Mouse (Mus musculus) Patski (cell line): ENCODE results near the gene H2al1a. TPM values are rescaled to one million over a fixed set of nuclear protein-coding genes. Genes with fewer than 3 reads are reported as not detected.
"Not testable (repeated sequence)": the region's sequence is repeated elsewhere in the genome, so short reads cannot be mapped to it uniquely, and the experiment has no call there.

ENCODE experiments used
- ATAC-seq: fragments of 100-300 bp; one replicate; pipeline ENCODE4 v1.8.0; 2021
- CTCF ChIA-PET: fragments of 350-600 bp; sonication (Branson Sonifier 250); formaldehyde crosslinking; loops from one replicate; lab custom pipeline; 2022; ENCODE audit warnings: inconsistent platforms; lab: Charles Lee
- POLR2A ChIA-PET: fragments of 350-600 bp; sonication (Branson Sonifier 250); formaldehyde crosslinking; loops from one replicate; lab custom pipeline; 2022; ENCODE audit warnings: antibody characterized with exemption, inconsistent platforms; lab: Charles Lee
- DNase-seq: peaks from one replicate; pipeline ENCODE4 v3.0.0-alpha.2; 2011; ENCODE audit warnings: low read depth, low spot score
- H3K27me3 ChIP-seq: fragments of 371-371 bp; one replicate; pipeline ENCODE4 v1.5.1; 2021
- CTCF ChIP-seq: fragments of 100-300 bp; IDR thresholded peaks from one replicate; pipeline ENCODE4 v1.5.1; 2021
- in situ Hi-C: fragments of 300-500 bp; cut with MboI; formaldehyde crosslinking; loops from 3 replicates; pipeline ENCODE4 v1.11.1; 2018; ENCODE audit warnings: low pct_unique_long_range_greater_than_20kb, mixed read lengths
- polyA plus RNA-seq: library from polyadenylated mRNA; unstranded; gene quantifications from one replicate; pipeline ENCODE4 v1.2.3, GENCODE M21; 2021

Gene H2al1a
- polyA plus RNA-seq, result not detected

- DNase-seq, POLR2A ChIA-PET, CTCF ChIA-PET: not testable (repeated sequence)
Observed at GRCm38 (mm10) chrX:11298957-11299356, at the start of gene H2al1a. Gene H2al1a (plus strand): TSS chrX:11299257.

DNA sequence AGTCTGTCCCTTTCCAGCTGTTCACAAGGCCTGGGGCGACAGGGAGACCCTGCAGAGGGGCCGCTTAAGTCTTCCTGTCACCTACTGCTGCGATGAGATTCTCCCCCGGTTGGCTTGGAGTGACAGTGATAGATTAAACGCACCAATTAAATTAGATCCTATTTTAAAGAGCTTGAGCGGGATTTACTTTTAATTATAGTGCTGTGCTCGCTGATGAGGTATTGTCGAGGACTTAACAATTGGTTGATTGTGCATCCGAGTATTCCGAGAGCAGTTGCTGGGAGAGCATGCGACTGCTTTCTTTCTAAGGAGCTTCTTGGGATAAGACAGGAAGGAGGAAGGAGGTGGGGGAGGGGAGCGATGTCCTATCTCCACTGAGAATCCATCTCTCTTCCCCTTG is 48.9 kb upstream of the H2al1a start:
- H3K27me3 ChIP-seq, result peaks cover 9% of the 10 kb centered on the region
- ATAC-seq (no peak), DNase-seq (no peak)
- ChIA-PET POLR2A (no interaction called here), CTCF (no interaction called here)
- TF ChIP-seq CTCF, result no peak
- in situ Hi-C loops, result no loop called here

More at GRCm38 (mm10) chrX:11298957-11299356, at the start of gene H2al1a:
- in situ Hi-C loops, ATAC-seq: not testable (repeated sequence)
- H3K27me3 ChIP-seq, result peaks cover 14% of the 10 kb centered on the region

DNA sequence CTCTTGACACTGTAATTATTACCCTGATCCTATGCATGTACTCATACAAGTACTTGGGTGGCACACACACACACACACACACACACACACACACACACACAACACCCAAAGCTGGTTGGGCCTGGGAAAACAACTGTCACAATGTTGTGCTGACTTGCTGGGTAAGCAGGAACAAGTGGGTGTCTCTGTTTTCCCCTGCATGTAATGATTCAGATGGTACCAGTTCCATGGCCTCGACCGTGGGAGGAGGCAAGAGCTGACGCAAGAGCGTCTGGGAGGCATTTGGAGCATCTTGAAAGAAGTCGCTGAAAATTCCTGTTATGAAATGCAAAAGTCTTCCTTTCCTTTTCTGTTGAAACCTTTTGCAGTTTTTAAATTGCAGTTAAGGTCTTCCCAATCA is 45.0 kb upstream of the H2al1a start:
- no peak for ATAC-seq
- TF ChIP-seq CTCF, result no peak
- in situ Hi-C loops, result no loop called here
- no peak for DNase-seq
- ChIA-PET CTCF (interaction anchor here (0.7 kb wide), 1 partner anchor 9 kb away, joined by 4 read pairs; no protein-coding TSS in a partner anchor), POLR2A (interaction anchor here (0.7 kb wide), 2 partner anchors 896 to 1193 kb away, joined by 3 read pairs; no protein-coding TSS in a partner anchor)
- peaks cover 3% of the 10 kb centered on the region for H3K27me3 ChIP-seq

GRCm38 (mm10) chrX:11254521-11255207 is 44.4 kb upstream of the H2al1a start:
- no peak for ATAC-seq
- in situ Hi-C loops, result no loop called here

DNA sequence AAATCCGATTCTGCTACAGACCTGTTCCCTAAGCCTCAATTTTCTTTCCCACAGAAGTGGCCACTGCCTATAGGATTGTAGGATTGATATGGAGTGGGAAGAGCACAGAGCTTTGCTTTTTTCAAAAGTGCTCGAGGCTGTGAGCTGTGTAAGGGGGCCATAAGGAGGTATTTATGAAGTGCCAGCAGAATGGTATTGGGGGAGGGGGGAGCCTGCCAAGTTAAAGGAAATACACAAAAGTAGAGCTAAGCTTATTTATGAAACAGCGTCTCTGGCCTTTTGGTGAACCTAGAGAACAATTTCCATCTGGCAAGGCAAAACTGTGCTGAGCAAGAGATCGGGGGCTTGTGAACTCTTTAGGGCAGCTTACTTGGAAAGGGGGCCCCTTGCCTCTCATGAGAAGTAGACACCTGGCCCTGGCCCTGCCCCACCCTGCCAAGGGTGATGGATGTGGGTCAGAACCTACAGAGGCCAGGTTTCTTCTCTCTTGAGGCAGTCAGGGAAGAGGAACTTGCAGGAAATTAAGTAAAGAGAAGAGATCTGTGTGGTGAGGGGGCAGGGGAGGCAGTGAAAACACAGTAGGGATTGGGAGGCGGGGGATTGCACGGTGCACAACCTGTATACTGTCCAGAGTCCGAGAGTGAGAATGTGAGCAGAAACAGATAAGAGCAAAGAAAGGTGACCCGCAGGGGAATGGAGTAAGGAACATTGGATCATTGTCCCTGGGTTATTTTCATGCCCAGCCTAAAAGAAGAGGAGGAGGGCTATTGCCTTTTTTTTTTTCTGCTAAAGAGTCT is 43.3 kb upstream of the H2al1a start:
- peaks cover 6% of the 10 kb centered on the region for H3K27me3 ChIP-seq
- ChIA-PET CTCF (no interaction called here), POLR2A (no interaction called here)
- no peak for TF ChIP-seq CTCF
- in situ Hi-C loops, result no loop called here
- ATAC-seq, result no peak
- no peak for DNase-seq

More at GRCm38 (mm10) chrX:11254521-11255207, 44.4 kb upstream of the H2al1a start:
- no peak for TF ChIP-seq CTCF
- POLR2A ChIA-PET, result interaction anchor here (0.7 kb wide), 2 partner anchors 895 to 1193 kb away, joined by 3 read pairs; no protein-coding TSS in a partner anchor
- no peak for DNase-seq
- peaks cover 3% of the 10 kb centered on the region for H3K27me3 ChIP-seq
- CTCF ChIA-PET, result no interaction called here

DNA sequence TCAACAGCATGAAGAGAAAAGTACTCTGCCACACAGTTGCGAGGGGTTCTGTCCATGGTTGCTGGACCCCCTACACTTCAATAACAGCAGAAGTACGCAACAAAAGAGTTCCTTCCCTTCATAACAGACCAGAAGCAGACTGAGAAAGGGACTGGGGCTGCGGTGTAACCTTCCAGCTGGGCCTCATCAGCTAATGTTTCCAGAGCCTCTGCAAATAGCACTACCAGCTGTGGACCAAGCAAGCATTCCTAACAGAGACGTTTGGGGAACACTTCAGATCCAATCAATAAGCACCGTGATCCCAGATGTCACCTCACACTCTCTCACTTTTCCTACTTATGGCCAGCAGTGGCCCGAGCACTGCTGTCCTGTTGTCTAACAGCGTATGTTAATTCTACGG is 34.1 kb upstream of the H2al1a start:
- H3K27me3 ChIP-seq, result peaks cover 13% of the 10 kb centered on the region
- ChIA-PET POLR2A (no interaction called here), CTCF (no interaction called here)
- DNase-seq, result no peak
- in situ Hi-C loops, result no loop called here
- no peak for TF ChIP-seq CTCF
- ATAC-seq, result no peak

GRCm38 (mm10) chrX:11267791-11268190 is 31.3 kb upstream of the H2al1a start:
- in situ Hi-C loops, result no loop called here
- CTCF ChIA-PET, result interaction anchor here (1.6 kb wide), 1 partner anchor 10 kb away, joined by 4 read pairs; no protein-coding TSS in a partner anchor
- H3K27me3 ChIP-seq, result peaks cover 2% of the 10 kb centered on the region
- POLR2A ChIA-PET, result no interaction called here
- ATAC-seq (no peak), DNase-seq (no peak)
- TF ChIP-seq CTCF, result no peak

DNA sequence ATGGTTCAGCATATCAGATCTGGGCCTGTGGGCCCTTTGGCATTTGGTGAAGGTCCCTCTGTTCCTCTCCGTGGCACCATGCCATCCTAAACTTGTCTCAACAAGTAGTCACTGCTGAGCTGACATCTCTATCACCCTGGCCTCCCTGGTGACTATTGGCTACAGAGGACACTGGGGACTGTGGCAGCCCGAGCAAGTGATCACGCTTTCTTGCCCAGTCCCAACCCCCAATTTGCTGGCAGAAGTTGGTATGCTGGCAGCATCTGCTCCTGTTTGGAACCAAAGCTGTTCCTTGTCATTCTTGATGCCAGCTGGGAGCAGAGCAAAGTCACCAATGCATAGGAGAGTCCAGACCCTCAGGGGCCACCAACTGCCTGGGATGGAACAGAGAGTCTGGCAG is 30.0 kb upstream of the H2al1a start:
- in situ Hi-C loops, result no loop called here

GRCm38 (mm10) chrX:11273190-11273589 is 25.9 kb upstream of the H2al1a start:
- no peak for TF ChIP-seq CTCF
- DNase-seq (no peak), ATAC-seq (no peak)
- ChIA-PET POLR2A (no interaction called here), CTCF (no interaction called here)
- peaks cover 18% of the 10 kb centered on the region for H3K27me3 ChIP-seq
- in situ Hi-C loops, result no loop called here

More for the DNA sequence above, 30.0 kb upstream of the H2al1a start:
- no peak for ATAC-seq
- POLR2A ChIA-PET, result no interaction called here
- no peak for TF ChIP-seq CTCF
- no peak for DNase-seq
- peaks cover 9% of the 10 kb centered on the region for H3K27me3 ChIP-seq
- CTCF ChIA-PET, result interaction anchor here (1.6 kb wide), 1 partner anchor 9 kb away, joined by 4 read pairs; no protein-coding TSS in a partner anchor

DNA sequence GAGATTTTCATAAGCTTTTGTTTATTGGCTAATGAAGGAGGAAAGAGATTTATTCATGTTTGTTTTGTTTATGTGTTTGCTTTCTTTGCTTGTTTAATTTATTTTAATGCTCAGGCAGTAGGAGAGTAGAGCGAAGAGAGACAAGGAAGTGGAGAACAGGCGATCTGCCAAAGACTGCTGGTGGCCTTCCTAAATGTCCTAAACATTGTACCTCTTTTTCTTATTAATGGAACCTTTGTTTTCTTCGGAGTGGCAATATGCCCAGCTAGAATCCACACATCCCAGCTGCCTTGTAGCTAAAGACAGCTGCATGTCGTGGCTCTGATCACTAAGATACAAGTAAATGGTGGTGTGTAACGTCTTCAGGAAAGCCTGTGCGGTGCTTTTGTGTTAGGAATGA is 22.0 kb upstream of the H2al1a start:
- TF ChIP-seq CTCF, result no peak
- DNase-seq (no peak), ATAC-seq (no peak)
- CTCF ChIA-PET, result no interaction called here
- POLR2A ChIA-PET, result no interaction called here
- peaks cover 30% of the 10 kb centered on the region for H3K27me3 ChIP-seq
- in situ Hi-C loops, result no loop called here

DNA sequence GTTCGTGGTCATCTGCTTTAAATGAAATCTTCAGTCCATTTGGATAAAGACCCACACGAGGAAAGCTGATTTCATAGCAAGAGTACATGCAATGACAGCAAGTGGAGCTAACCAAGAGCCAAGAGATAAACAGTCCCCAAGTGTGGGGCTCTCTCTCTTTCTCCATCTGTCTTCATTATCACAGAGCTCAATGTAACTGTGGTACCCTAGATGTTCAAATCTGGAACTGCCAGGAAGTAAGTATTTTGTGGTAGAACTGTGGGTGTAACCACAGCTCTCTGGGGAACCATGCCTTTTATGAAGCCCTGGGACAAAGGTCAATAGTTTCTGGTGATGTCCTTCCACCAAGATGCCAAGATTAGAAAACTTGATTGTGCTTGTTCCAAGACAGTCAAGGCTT is 18.3 kb upstream of the H2al1a start:
- peaks cover 22% of the 10 kb centered on the region for H3K27me3 ChIP-seq
- no peak for ATAC-seq
- no peak for TF ChIP-seq CTCF
- CTCF ChIA-PET, result no interaction called here
- DNase-seq, result no peak
- in situ Hi-C loops, result no loop called here
- POLR2A ChIA-PET, result no interaction called here
